Mouse (Mus musculus): ENCODE measurements around the gene Mapkapk5.

- TF ChIP-seq CTCF (IDR thresholded peaks at IDR 0.05; ENCODE audit: extremely low read depth, insufficient read depth, low read length) = no peak
- TF ChIP-seq POLR2A (IDR thresholded peaks at IDR 0.05; ENCODE audit: extremely low read depth, insufficient read depth, low read length) = no peak
These were observed 5.6 kb downstream of the Mapkapk5 start for GRCm38 (mm10) chr5:121540066-121540465.
